Mouse (Mus musculus) megakaryocyte, embryonic 14.5 days (primary cell): ENCODE data around the gene Hrc.

Experiments
- FLI1 ChIP-seq: IDR thresholded peaks from 2 replicates; pipeline ENCODE4 v1.6.1; 2012; ENCODE audit warnings: low read length, inconsistent platforms, mixed read lengths
- GATA1 ChIP-seq: IDR thresholded peaks from 3 replicates; pipeline ENCODE4 v1.6.1; 2012; ENCODE audit warnings: mixed read lengths, low read length, inconsistent platforms, borderline replicate concordance

DNA sequence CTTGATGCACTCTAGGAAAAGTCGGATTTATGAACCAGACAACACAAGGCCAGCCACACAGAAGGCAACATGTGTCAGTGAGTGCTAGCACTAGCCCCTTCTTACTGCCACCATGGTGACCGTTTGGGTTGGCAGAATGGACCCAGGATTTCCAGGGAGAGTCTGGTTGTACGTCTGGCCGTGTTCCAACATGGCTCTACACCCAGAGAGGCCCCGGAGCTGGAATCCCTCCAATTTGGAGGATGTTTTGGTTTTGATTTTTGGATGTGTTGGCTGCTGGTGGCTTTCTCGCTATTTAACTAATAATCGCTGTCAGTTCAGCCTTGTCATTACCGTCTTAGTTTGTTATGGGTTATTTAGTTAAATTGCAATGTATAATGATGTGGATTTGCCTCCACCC, 32.5 kb upstream of the Hrc start:
- TF ChIP-seq GATA1 = no peak
- no peak for TF ChIP-seq FLI1
